Mouse (Mus musculus) layer of hippocampus, adult 9-11 months (tissue): Measurements from ENCODE around the gene Cxcr5.
A peak's percentile ranks its signal among the peaks of the same experiment; 100 is the strongest.

Source experiments
- DNase-seq: peaks from one replicate; pipeline ENCODE4 v3.0.0; 2022

Gene Cxcr5

GRCm38 (mm10) chr9:44532991-44533580 is 28.6 kb downstream of the Cxcr5 start:
- no peak for DNase-seq

GRCm38 (mm10) chr9:44528340-44528739 is 33.3 kb downstream of the Cxcr5 start:
- DNase-seq = no peak

GRCm38 (mm10) chr9:44526337-44527112 is 35.2 kb downstream of the Cxcr5 start:
- DNase-seq = no peak

- DNase-seq = no peak
These were observed 36.1 kb downstream of the Cxcr5 start for GRCm38 (mm10) chr9:44525589-44525988.

GRCm38 (mm10) chr9:44525001-44525400 is 36.7 kb downstream of the Cxcr5 start:
- DNase-seq = no peak

- DNase-seq = no peak
These were observed 37.3 kb downstream of the Cxcr5 start for GRCm38 (mm10) chr9:44524235-44524826.

- DNase-seq = no peak
These were observed 38.0 kb downstream of the Cxcr5 start for GRCm38 (mm10) chr9:44523686-44524085.

- DNase-seq = no peak
These were observed 39.8 kb downstream of the Cxcr5 start for GRCm38 (mm10) chr9:44521927-44522326.

- peak; percentile 27 for DNase-seq
These were observed 43.6 kb downstream of the Cxcr5 start for GRCm38 (mm10) chr9:44518068-44518467.

- DNase-seq = peak; percentile 31
These were observed 44.3 kb downstream of the Cxcr5 start for GRCm38 (mm10) chr9:44517368-44517767.

GRCm38 (mm10) chr9:44515891-44516290 is 45.8 kb downstream of the Cxcr5 start:
- DNase-seq = no peak

GRCm38 (mm10) chr9:44515131-44515751 is 46.4 kb downstream of the Cxcr5 start:
- peak; percentile 28 for DNase-seq

- DNase-seq = no peak
These were observed 47.5 kb downstream of the Cxcr5 start for GRCm38 (mm10) chr9:44514147-44514546.

- DNase-seq = no peak
These were observed 48.1 kb downstream of the Cxcr5 start for GRCm38 (mm10) chr9:44513610-44514009.

- DNase-seq = peak; percentile 5
These were observed 48.6 kb downstream of the Cxcr5 start for GRCm38 (mm10) chr9:44513121-44513520.

GRCm38 (mm10) chr9:44512717-44513003 is 49.0 kb downstream of the Cxcr5 start:
- DNase-seq = peak; percentile 7

GRCm38 (mm10) chr9:44511935-44512716 is 49.6 kb downstream of the Cxcr5 start:
- peak; percentile 12 for DNase-seq

- DNase-seq = peak; percentile 61
These were observed 50.6 kb downstream of the Cxcr5 start for GRCm38 (mm10) chr9:44510872-44511601.

GRCm38 (mm10) chr9:44510355-44510871 is 51.3 kb downstream of the Cxcr5 start:
- DNase-seq = no peak

- DNase-seq = peak; percentile 74
These were observed 52.0 kb downstream of the Cxcr5 start for GRCm38 (mm10) chr9:44509487-44510354.
